Mouse (Mus musculus): ENCODE measurements around the gene Adprhl1.

DNA sequence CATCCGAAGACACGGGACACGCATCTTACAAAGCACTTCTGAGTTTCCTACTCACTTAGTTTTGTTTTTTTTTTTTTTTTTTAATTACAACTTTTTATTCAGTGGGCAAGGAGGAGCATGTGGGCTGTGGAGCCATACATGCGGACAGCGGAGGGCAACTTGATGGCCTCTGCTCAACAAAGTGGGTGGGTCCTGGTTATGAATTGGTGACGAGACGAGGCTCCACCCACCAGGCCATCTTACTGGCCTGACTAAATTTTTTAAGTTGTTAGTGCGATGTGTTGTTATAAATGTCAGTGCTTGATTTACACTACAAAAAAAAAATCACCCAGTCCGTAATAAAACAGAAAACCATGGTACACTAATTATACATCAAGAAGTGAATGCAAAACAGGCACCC lies 73.6 kb downstream of the Adprhl1 start:
- TF ChIP-seq POLR2AphosphoS2 (IDR thresholded peaks at IDR 0.05; ENCODE audit: insufficient read length, low read depth) (no peak), TCF3 (IDR thresholded peaks at IDR 0.05; ENCODE audit: insufficient read length, low read depth) (no peak), MYOD1 (IDR thresholded peaks at IDR 0.05; ENCODE audit: control insufficient read depth in 1 of 3, insufficient read length in 2 of 3, low read depth in 2 of 3) (no peak), REST (IDR thresholded peaks at IDR 0.05; ENCODE audit: insufficient read depth, insufficient read length) (no peak)
